Mouse (Mus musculus) Muller cell, postnatal 12 days (primary cell): ENCODE results near the gene Ppm1m.
"Not testable (repeated sequence)": the region's sequence is repeated elsewhere in the genome, so short reads cannot be mapped to it uniquely, and the experiment has no call there.

Source experiments
- DNase-seq: peaks from one replicate; pipeline ENCODE4 v3.0.0-alpha.2; 2015; ENCODE audit errors: inconsistent ontology term

The Ppm1m gene

GRCm38 (mm10) chr9:106193930-106194807, 5.4 kb downstream of the Ppm1m start:
- no peak for DNase-seq

- DNase-seq: no peak
These were observed 6.5 kb downstream of the Ppm1m start for GRCm38 (mm10) chr9:106192998-106193397.

GRCm38 (mm10) chr9:106192024-106192423, 7.5 kb downstream of the Ppm1m start:
- DNase-seq: no peak

- no peak for DNase-seq
These were observed 8.2 kb downstream of the Ppm1m start for GRCm38 (mm10) chr9:106191355-106191754.

- no peak for DNase-seq
These were observed 15.6 kb downstream of the Ppm1m start for GRCm38 (mm10) chr9:106183996-106184395.

GRCm38 (mm10) chr9:106182146-106182545, 17.4 kb downstream of the Ppm1m start:
- no peak for DNase-seq

GRCm38 (mm10) chr9:106179964-106180363, 19.6 kb downstream of the Ppm1m start:
- DNase-seq: no peak

- no peak for DNase-seq
These were observed 20.1 kb downstream of the Ppm1m start for GRCm38 (mm10) chr9:106179454-106179853.

GRCm38 (mm10) chr9:106177799-106178198, 21.7 kb downstream of the Ppm1m start:
- DNase-seq: no peak

- no peak for DNase-seq
These were observed 22.8 kb downstream of the Ppm1m start for GRCm38 (mm10) chr9:106176769-106177168.

GRCm38 (mm10) chr9:106175552-106176200, 23.9 kb downstream of the Ppm1m start:
- DNase-seq: no peak

- DNase-seq: no peak
These were observed 26.2 kb downstream of the Ppm1m start for GRCm38 (mm10) chr9:106173363-106173762.

GRCm38 (mm10) chr9:106172527-106172926, 27.0 kb downstream of the Ppm1m start:
- DNase-seq: no peak

- DNase-seq: peak; percentile 87
These were observed 28.0 kb downstream of the Ppm1m start for GRCm38 (mm10) chr9:106171346-106172158.

- peak; percentile 97 for DNase-seq
These were observed 28.8 kb downstream of the Ppm1m start, which contains the start of gene Wdr82 for GRCm38 (mm10) chr9:106170556-106171345. Gene Wdr82 (plus strand): TSS chr9:106170928.

GRCm38 (mm10) chr9:106169917-106170316, 29.6 kb downstream of the Ppm1m start:
- DNase-seq: no peak

GRCm38 (mm10) chr9:106169006-106169405, 30.5 kb downstream of the Ppm1m start:
- not testable (repeated sequence) for DNase-seq

GRCm38 (mm10) chr9:106167703-106168102, 31.8 kb downstream of the Ppm1m start:
- DNase-seq: no peak

- no peak for DNase-seq
These were observed 32.3 kb downstream of the Ppm1m start for GRCm38 (mm10) chr9:106167241-106167640.

GRCm38 (mm10) chr9:106166709-106167108, 32.8 kb downstream of the Ppm1m start:
- DNase-seq: no peak

GRCm38 (mm10) chr9:106160426-106160825, 39.1 kb downstream of the Ppm1m start:
- no peak for DNase-seq
